Mouse (Mus musculus) spleen, adult 2 months (tissue): ENCODE measurements around the gene Fam186b.

Source experiments
- CTCF ChIP-seq: fragments of 200-500 bp; IDR thresholded peaks from 2 replicates; pipeline ENCODE4 v1.5.1; 2011; ENCODE audit warnings: mild to moderate bottlenecking, inconsistent platforms; ENCODE audit not compliant: insufficient read depth, insufficient read length, insufficient replicate concordance; ENCODE audit errors: extremely low read depth
- POLR2A ChIP-seq: fragments of 200-500 bp; IDR thresholded peaks from 2 replicates; pipeline ENCODE4 v1.6.1; 2011; ENCODE audit warnings: low read depth, low read length, inconsistent platforms

DNA sequence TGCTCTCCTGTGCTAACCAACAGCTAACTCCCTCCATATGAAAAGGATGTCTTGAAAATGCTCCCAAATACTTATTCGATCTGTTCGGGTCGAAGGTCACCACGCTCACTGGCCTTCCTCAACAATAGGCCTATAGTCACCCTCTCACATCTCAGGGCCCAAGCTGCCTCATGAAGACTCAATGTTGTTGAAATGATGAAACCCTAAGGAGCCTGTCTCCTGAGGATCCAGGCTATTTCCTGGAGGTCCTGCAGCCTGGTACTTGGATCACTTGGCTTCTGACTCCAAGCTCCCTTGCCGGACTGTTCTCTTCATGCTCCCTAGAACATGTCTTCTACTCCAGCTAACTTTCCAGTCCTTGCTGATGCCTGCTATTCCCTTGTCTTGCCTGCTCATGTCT is 35.7 kb upstream of the Fam186b start:
- TF ChIP-seq CTCF (no peak), POLR2A (no peak)
